Mouse (Mus musculus) cerebellum, adult 11-12 months (tissue): ENCODE measurements at regions not wholly inside any gene's neighbourhood (a gene's known extent, or its start where the extent isn't known, plus 50 kb on each side); places are given as distances from the start of the nearest gene placed in this dataset.

Experiments used
- DNase-seq: peaks from one replicate; pipeline ENCODE4 v3.0.0; 2022

GRCm38 (mm10) chr13:110690501-110691255 lies 295.8 kb downstream of the Plk2 start:
- peak; percentile 4 for DNase-seq

- no peak for DNase-seq
These were observed 297.9 kb downstream of the Plk2 start for GRCm38 (mm10) chr13:110692696-110693095.

- DNase-seq: no peak
These were observed 300.0 kb downstream of the Plk2 start for GRCm38 (mm10) chr13:110694876-110695275.

GRCm38 (mm10) chr13:110696549-110696948 lies 301.7 kb downstream of the Plk2 start:
- DNase-seq: no peak

- peak; percentile 13 for DNase-seq
These were observed 309.4 kb downstream of the Plk2 start for GRCm38 (mm10) chr13:110704261-110704660.

GRCm38 (mm10) chr13:110710847-110711246 lies 316.0 kb downstream of the Plk2 start:
- DNase-seq: no peak

GRCm38 (mm10) chr13:110712527-110712926 lies 317.7 kb downstream of the Plk2 start:
- no peak for DNase-seq

- no peak for DNase-seq
These were observed 327.3 kb downstream of the Plk2 start for GRCm38 (mm10) chr13:110722170-110722569.

GRCm38 (mm10) chr13:110722752-110723151 lies 327.9 kb downstream of the Plk2 start:
- DNase-seq: no peak

GRCm38 (mm10) chr13:110724836-110725235 lies 330.0 kb downstream of the Plk2 start:
- no peak for DNase-seq

GRCm38 (mm10) chr13:110725821-110726220 lies 331.0 kb downstream of the Plk2 start:
- DNase-seq: no peak

- DNase-seq: no peak
These were observed 340.7 kb downstream of the Plk2 start for GRCm38 (mm10) chr13:110735511-110735910.

- no peak for DNase-seq
These were observed 346.8 kb downstream of the Plk2 start for GRCm38 (mm10) chr13:110741576-110742206.

GRCm38 (mm10) chr13:110747223-110747868 lies 352.5 kb downstream of the Plk2 start:
- no peak for DNase-seq

- no peak for DNase-seq
These were observed 357.9 kb downstream of the Plk2 start for GRCm38 (mm10) chr13:110752746-110753145.

GRCm38 (mm10) chr13:110754548-110754947 lies 359.7 kb downstream of the Plk2 start:
- peak; percentile 36 for DNase-seq

GRCm38 (mm10) chr13:110756877-110757276 lies 362.0 kb downstream of the Plk2 start:
- no peak for DNase-seq

- no peak for DNase-seq
These were observed 374.4 kb downstream of the Plk2 start for GRCm38 (mm10) chr13:110769210-110769609.

- DNase-seq: no peak
These were observed 380.4 kb downstream of the Plk2 start for GRCm38 (mm10) chr13:110775251-110775650.

- no peak for DNase-seq
These were observed 389.4 kb downstream of the Plk2 start for GRCm38 (mm10) chr13:110784162-110784785.

GRCm38 (mm10) chr13:110784822-110785221 lies 390.0 kb downstream of the Plk2 start:
- no peak for DNase-seq

- no peak for DNase-seq
These were observed 403.5 kb downstream of the Plk2 start for GRCm38 (mm10) chr13:110798313-110798712.

- no peak for DNase-seq
These were observed 408.0 kb downstream of the Plk2 start for GRCm38 (mm10) chr13:110802841-110803240.
